Mouse (Mus musculus) heart, embryonic 12.5 days (tissue): ENCODE results near the gene Tmigd1. TPM values are rescaled to one million over a fixed set of nuclear protein-coding genes. Genes with fewer than 3 reads are reported as not detected.

ENCODE experiments used
- ATAC-seq: fragments of 200-750 bp; cut with Nextera tagmentation; 2 replicates; pipeline ENCODE4 v1.8.0; 2017; ENCODE audit warnings: moderate TSS enrichment, moderate library complexity; ENCODE audit not compliant: insufficient number of reproducible peaks, low FRiP score
- H3K27ac ChIP-seq: fragments of 300-500 bp; sonication (generic); 2 replicates; pipeline ENCODE4 v1.5.1; 2016; ENCODE audit warnings: mild to moderate bottlenecking, moderate library complexity; ENCODE audit not compliant: poor library complexity, severe bottlenecking
- H3K27me3 ChIP-seq: fragments of 300-500 bp; sonication (generic); replicated peaks from 2 replicates; pipeline ENCODE4 v1.6.1; 2016; ENCODE audit warnings: mild to moderate bottlenecking, moderate library complexity
- H3K36me3 ChIP-seq: fragments of 300-500 bp; sonication (generic); 2 replicates; pipeline ENCODE4 v1.6.1; 2016; ENCODE audit warnings: mild to moderate bottlenecking, moderate library complexity
- H3K4me1 ChIP-seq: fragments of 300-500 bp; sonication (generic); replicated peaks from 2 replicates; pipeline ENCODE4 v1.6.1; 2016; ENCODE audit warnings: mild to moderate bottlenecking
- H3K4me2 ChIP-seq: fragments of 300-500 bp; sonication (generic); 2 replicates; pipeline ENCODE4 v1.6.1; 2016; ENCODE audit warnings: mild to moderate bottlenecking, moderate library complexity
- H3K4me3 ChIP-seq: fragments of 300-500 bp; sonication (generic); 2 replicates; pipeline ENCODE4 v1.5.1; 2016; ENCODE audit warnings: mild to moderate bottlenecking
- H3K9ac ChIP-seq: fragments of 300-500 bp; sonication (generic); 2 replicates; pipeline ENCODE4 v1.6.1; 2016; ENCODE audit warnings: mild to moderate bottlenecking, moderate library complexity
- H3K9me3 ChIP-seq: fragments of 300-500 bp; sonication (generic); replicated peaks from 2 replicates; pipeline ENCODE4 v1.6.1; 2016; ENCODE audit warnings: mild to moderate bottlenecking, moderate library complexity
- WGBS: fragments of 180-500 bp; shearing (Covaris S2); methylation state at CpG from one replicate; pipeline ENCODE4 v1.1.7; 2016; 5-methylcytosine and 5-hydroxymethylcytosine counted together
- polyA plus RNA-seq: library from polyadenylated mRNA; unstranded; fragments of >200 nt; fragmentation: Nextera tagmentation; extraction: Ambion mirVana; gene quantifications from 2 replicates; pipeline ENCODE4 v1.2.1, GENCODE M21; 2016

Gene Tmigd1
- 0.30 TPM in 1 of 2 replicates, not detected in the other for polyA plus RNA-seq

GRCm38 (mm10) chr11:76901579-76902361 is at the start of gene Tmigd1:
TSS of gene Tmigd1 (plus strand) at chr11:76902159.
- ATAC-seq = no peak
- Histone ChIP-seq H3K9me3 (no peaks in the 10 kb centered on the region), H3K36me3 (no peaks in the 10 kb centered on the region), H3K27ac (no peak within 1 kb of the TSS), H3K4me2 (no peak within 1 kb of the TSS), H3K27me3 (no peaks in the 10 kb centered on the region), H3K4me1 (peaks cover 4% of the 10 kb centered on the region; the same call in 1 of the 2 replicates), H3K4me3 (no peak within 1 kb of the TSS), H3K9ac (no peak within 1 kb of the TSS)
- WGBS = 66% methylated on average over 7 of the region's 7 CpGs

- peaks cover 34% of the 10 kb centered on the region for H3K4me1 ChIP-seq
- H3K36me3 ChIP-seq = peaks cover 2% of the 10 kb centered on the region; the same call in 1 of the 2 replicates
- no peaks in the 10 kb centered on the region for H3K9me3 ChIP-seq
- H3K4me3 ChIP-seq = no peak overlapping the region
- no peak for ATAC-seq
- H3K9ac ChIP-seq = no peak overlapping the region
- WGBS = 64% methylated on average over 17 of the region's 17 CpGs
- no peaks in the 10 kb centered on the region for H3K27me3 ChIP-seq
- no peak overlapping the region for H3K27ac ChIP-seq
- no peak overlapping the region for H3K4me2 ChIP-seq
Measured at GRCm38 (mm10) chr11:76854475-76855341, 47.3 kb upstream of the Tmigd1 start.

GRCm38 (mm10) chr11:76856601-76857000 is 45.4 kb upstream of the Tmigd1 start:
- H3K4me3 ChIP-seq = no peak overlapping the region
- no peaks in the 10 kb centered on the region for H3K9me3 ChIP-seq
- ATAC-seq = no peak
- H3K4me1 ChIP-seq = peaks cover 44% of the 10 kb centered on the region
- no peak overlapping the region for H3K9ac ChIP-seq
- H3K4me2 ChIP-seq = no peak overlapping the region
- H3K27ac ChIP-seq = peak overlapping the region; percentile 52
- 76% methylated on average over 2 of the region's 2 CpGs for WGBS
- no peaks in the 10 kb centered on the region for H3K27me3 ChIP-seq
- H3K36me3 ChIP-seq = peaks cover 2% of the 10 kb centered on the region; the same call in 1 of the 2 replicates

GRCm38 (mm10) chr11:76857111-76857510 is 44.8 kb upstream of the Tmigd1 start:
- H3K4me3 ChIP-seq = no peak overlapping the region
- H3K27me3 ChIP-seq = no peaks in the 10 kb centered on the region
- H3K36me3 ChIP-seq = peaks cover 2% of the 10 kb centered on the region; the same call in 1 of the 2 replicates
- no peak overlapping the region for H3K9ac ChIP-seq
- no peak overlapping the region for H3K4me2 ChIP-seq
- no peaks in the 10 kb centered on the region for H3K9me3 ChIP-seq
- ATAC-seq = no peak
- 32% methylated on average over 7 of the region's 7 CpGs for WGBS
- H3K4me1 ChIP-seq = peaks cover 44% of the 10 kb centered on the region
- peak overlapping the region; percentile 52 for H3K27ac ChIP-seq

- 37% methylated on average over 5 of the region's 5 CpGs for WGBS
- H3K9ac ChIP-seq = no peak overlapping the region
- 0 out of 2 replicates have a peak, but pooled peaks have one; percentile 36 for ATAC-seq
- H3K36me3 ChIP-seq = peaks cover 2% of the 10 kb centered on the region; the same call in 1 of the 2 replicates
- H3K4me2 ChIP-seq = peak overlapping the region; percentile 25; the same call in 1 of the 2 replicates
- no peak overlapping the region for H3K4me3 ChIP-seq
- no peaks in the 10 kb centered on the region for H3K9me3 ChIP-seq
- no peaks in the 10 kb centered on the region for H3K27me3 ChIP-seq
- H3K27ac ChIP-seq = peak overlapping the region; percentile 75
- peaks cover 44% of the 10 kb centered on the region for H3K4me1 ChIP-seq
Measured at GRCm38 (mm10) chr11:76858781-76859180, 43.2 kb upstream of the Tmigd1 start.

- no peaks in the 10 kb centered on the region for H3K9me3 ChIP-seq
- no peak overlapping the region for H3K9ac ChIP-seq
- H3K36me3 ChIP-seq = peaks cover 2% of the 10 kb centered on the region; the same call in 1 of the 2 replicates
- H3K4me1 ChIP-seq = peaks cover 44% of the 10 kb centered on the region
- no peak for ATAC-seq
- peak overlapping the region; percentile 25; the same call in 1 of the 2 replicates for H3K4me2 ChIP-seq
- peak overlapping the region; percentile 75 for H3K27ac ChIP-seq
- no peak overlapping the region for H3K4me3 ChIP-seq
- no peaks in the 10 kb centered on the region for H3K27me3 ChIP-seq
- WGBS = 45% methylated on average over 5 of the region's 5 CpGs
Measured at GRCm38 (mm10) chr11:76859261-76859660, 42.7 kb upstream of the Tmigd1 start.

- no peak overlapping the region for H3K4me3 ChIP-seq
- H3K4me2 ChIP-seq = no peak overlapping the region
- H3K27me3 ChIP-seq = no peaks in the 10 kb centered on the region
- H3K36me3 ChIP-seq = peaks cover 2% of the 10 kb centered on the region; the same call in 1 of the 2 replicates
- H3K27ac ChIP-seq = no peak overlapping the region
- ATAC-seq = no peak
- no peak overlapping the region for H3K9ac ChIP-seq
- no peaks in the 10 kb centered on the region for H3K9me3 ChIP-seq
- 42% methylated on average over 3 of the region's 3 CpGs for WGBS
- peaks cover 34% of the 10 kb centered on the region for H3K4me1 ChIP-seq
Measured at GRCm38 (mm10) chr11:76861185-76861584, 40.8 kb upstream of the Tmigd1 start.

GRCm38 (mm10) chr11:76872556-76873234 is 29.3 kb upstream of the Tmigd1 start:
- H3K4me2 ChIP-seq = no peak overlapping the region
- H3K4me1 ChIP-seq = 0 out of 2 replicates have a peak, but pooled peaks cover 5% of the 10 kb centered on the region
- H3K27ac ChIP-seq = no peak overlapping the region
- no peaks in the 10 kb centered on the region for H3K9me3 ChIP-seq
- H3K4me3 ChIP-seq = no peak overlapping the region
- H3K9ac ChIP-seq = no peak overlapping the region
- no peaks in the 10 kb centered on the region for H3K36me3 ChIP-seq
- ATAC-seq = no peak
- WGBS = 70% methylated on average over 11 of the region's 11 CpGs
- H3K27me3 ChIP-seq = no peaks in the 10 kb centered on the region

GRCm38 (mm10) chr11:76873865-76874264 is 28.1 kb upstream of the Tmigd1 start:
- WGBS = 83% methylated on average over 5 of the region's 5 CpGs
- Histone ChIP-seq H3K36me3 (no peaks in the 10 kb centered on the region), H3K4me1 (0 out of 2 replicates have a peak, but pooled peaks cover 5% of the 10 kb centered on the region)

GRCm38 (mm10) chr11:76874766-76875165 is 27.2 kb upstream of the Tmigd1 start:
- WGBS = 53% methylated on average over 6 of the region's 6 CpGs
- no peak for ATAC-seq
- Histone ChIP-seq H3K27me3 (no peaks in the 10 kb centered on the region), H3K4me3 (no peak overlapping the region), H3K4me2 (no peak overlapping the region), H3K9me3 (no peaks in the 10 kb centered on the region), H3K9ac (no peak overlapping the region), H3K4me1 (0 out of 2 replicates have a peak, but pooled peaks cover 5% of the 10 kb centered on the region), H3K27ac (no peak overlapping the region), H3K36me3 (no peaks in the 10 kb centered on the region)

More at GRCm38 (mm10) chr11:76873865-76874264, 28.1 kb upstream of the Tmigd1 start:
- ATAC-seq = no peak
- Histone ChIP-seq H3K9me3 (no peaks in the 10 kb centered on the region), H3K4me3 (no peak overlapping the region), H3K27ac (no peak overlapping the region), H3K27me3 (no peaks in the 10 kb centered on the region), H3K9ac (no peak overlapping the region), H3K4me2 (no peak overlapping the region)
